Mouse (Mus musculus) myocyte (in vitro differentiated cells): Measurements from ENCODE around the gene Man1c1.

Experiments used
- E2F4 ChIP-seq: IDR thresholded peaks from one replicate; pipeline ENCODE4 v1.6.1; 2011; ENCODE audit warnings: mild to moderate bottlenecking, control low read depth, moderate library complexity; ENCODE audit not compliant: insufficient read depth
- MAX ChIP-seq: IDR thresholded peaks from one replicate; pipeline ENCODE4 v1.6.1; 2011; ENCODE audit warnings: low read depth, mild to moderate bottlenecking, control low read depth
- MYOD1 ChIP-seq, 3 experiments: IDR thresholded peaks; one replicate each; pipeline ENCODE4 v1.6.1; 2011; ENCODE audit warnings: control low read depth in 2 of 3, low read depth in 2 of 3, mild to moderate bottlenecking in 2 of 3, moderate library complexity in 1 of 3; ENCODE audit not compliant: insufficient read length in 2 of 3, control insufficient read depth in 1 of 3
- MYOG ChIP-seq, 3 experiments: IDR thresholded peaks; one replicate each; pipeline ENCODE4 v1.6.1; 2011; ENCODE audit warnings: control low read depth in 2 of 3, low read depth in 2 of 3, mild to moderate bottlenecking in 2 of 3; ENCODE audit not compliant: insufficient read length in 2 of 3, control insufficient read depth in 1 of 3, insufficient read depth in 1 of 3
- POLR2A ChIP-seq: IDR thresholded peaks from one replicate; pipeline ENCODE4 v1.6.1; 2011; ENCODE audit warnings: low read depth, mild to moderate bottlenecking, control low read depth, moderate library complexity; ENCODE audit not compliant: insufficient read length
- POLR2AphosphoS2 ChIP-seq: IDR thresholded peaks from one replicate; pipeline ENCODE4 v1.6.1; 2011; ENCODE audit warnings: low read depth, control low read depth; ENCODE audit not compliant: insufficient read length
- TCF12 ChIP-seq: IDR thresholded peaks from one replicate; pipeline ENCODE4 v1.6.1; 2011; ENCODE audit warnings: mild to moderate bottlenecking, control low read depth; ENCODE audit not compliant: poor library complexity, insufficient read depth, severe bottlenecking
- USF1 ChIP-seq: IDR thresholded peaks from one replicate; pipeline ENCODE4 v1.6.1; 2011; ENCODE audit warnings: low read depth, mild to moderate bottlenecking, control low read depth, moderate library complexity

GRCm38 (mm10) chr4:134548169-134548938 lies 155.7 kb downstream of the Man1c1 start:
- no peak for TF ChIP-seq TCF12
- TF ChIP-seq POLR2A = no peak
- no peak for TF ChIP-seq MYOD1 (IDR thresholded peaks at IDR 0.05; ENCODE audit: control insufficient read depth in 1 of 3, insufficient read length in 2 of 3, low read depth in 2 of 3)
- TF ChIP-seq POLR2AphosphoS2 = no peak
- no peak for TF ChIP-seq E2F4
- no peak for TF ChIP-seq MAX
- TF ChIP-seq USF1 = no peak
- TF ChIP-seq MYOG (IDR thresholded peaks at IDR 0.05; ENCODE audit: control insufficient read depth in 1 of 3, insufficient read depth in 1 of 3, insufficient read length in 2 of 3, low read depth in 2 of 3) = no peak
